Comparison of ENCODE assay signal across 11 mouse cellular contexts in the genomic region with DNA sequence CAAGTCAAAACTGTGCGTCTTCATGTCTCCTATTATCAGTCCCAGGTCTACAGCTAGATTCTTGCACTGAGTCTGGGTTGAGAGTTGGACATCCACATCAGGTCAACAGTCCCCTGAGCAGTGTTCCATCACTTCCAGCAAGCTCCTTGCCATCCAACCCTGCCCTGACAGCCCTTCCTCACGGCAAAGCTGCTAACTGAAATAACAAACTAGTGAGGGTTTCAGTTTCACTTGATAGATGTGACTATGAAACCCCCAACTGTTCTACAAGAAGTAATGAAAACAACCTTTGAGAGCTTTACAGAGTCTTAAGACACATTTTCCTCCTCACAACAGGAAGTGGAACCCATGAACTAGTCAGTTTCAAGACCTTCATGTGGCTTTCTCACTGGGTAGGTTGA.
DNase-seq lines count a peak whose midpoint lies in the region; ATAC-seq and TF ChIP-seq lines count a peak whose summit lies in the region.
"Had no signal": no experiment of that assay in that cellular context is flagged by ENCODE, and none has a peak within 500 bp of the region (broad histone marks: within the 10 kb centered on the region; RNA-seq: fewer than 3 reads in every experiment).

No protein-coding gene starts in this region.

- no peak for DNase-seq in liver, embryonic 11.5 days (ENCODE audit: low spot score)
- DNase-seq in CH12.LX (ENCODE audit: extremely low read depth), result peak; percentile 60
- DNase-seq in mesoderm, embryonic 11.5 days (ENCODE audit: low read depth, low spot score), result peak; percentile 16
- peak; percentile 65 for DNase-seq in thymus, postnatal 25 days
- no peak for DNase-seq in frontal cortex, postnatal 36 days (ENCODE audit: low spot score in 2 of 2)
- no peak for DNase-seq in right cerebral cortex, postnatal 36 days (ENCODE audit: low spot score in 2 of 2)
- DNase-seq: kidney, postnatal 4 days; lung, embryonic 14.5 days had no signal

- dilution Hi-C loops in CH12.LX (cut with MboI; ENCODE audit: extremely low pct_ligation_motif_present, extremely low pct_unique_long_range_greater_than_20kb, low sequenced_read_pairs), result no loop called here

- ATAC-seq in liver, embryonic 16.5 days (ENCODE audit: low read depth), result no peak
- no peak for ATAC-seq in liver, embryonic 11.5 days (replicated peaks; ENCODE audit: low FRiP score)
- ATAC-seq: hindbrain, embryonic 16.5 days had no signal

- no peak overlapping the region for H3K9ac ChIP-seq in liver, embryonic 16.5 days (ENCODE audit: low read depth, low read length)
- H3K9ac ChIP-seq in liver, embryonic 11.5 days (ENCODE audit: low read depth, low read length), result no peak overlapping the region
- H3K9ac ChIP-seq in CH12.LX (ENCODE audit: insufficient read depth, low read depth), result no peak overlapping the region
- H3K9ac ChIP-seq: lung, embryonic 14.5 days had no signal

- 42% methylated on average over 2 of the region's 2 CpGs for WGBS in liver, embryonic 16.5 days (ENCODE audit: insufficient replicate concordance)
- WGBS in liver, embryonic 11.5 days, result 62% methylated on average over 2 of the region's 2 CpGs

- no peaks in the 10 kb centered on the region for H3K36me3 ChIP-seq in liver, embryonic 16.5 days (ENCODE audit: control insufficient read depth, insufficient read depth)
- no peaks in the 10 kb centered on the region for H3K36me3 ChIP-seq in liver, embryonic 11.5 days (ENCODE audit: control insufficient read depth, insufficient read depth, low read length)
- H3K36me3 ChIP-seq in CH12.LX (replicated peaks in 1 of 2; ENCODE audit: control insufficient read depth in 1 of 2, insufficient read depth in 1 of 2, low read length in 1 of 2), result peaks cover 0 to 2% of the 10 kb centered on the region in 2 experiments

- H3K4me1 ChIP-seq in liver, embryonic 16.5 days (ENCODE audit: control insufficient read depth, low read depth, low read length), result no peaks in the 10 kb centered on the region
- H3K4me1 ChIP-seq in liver, embryonic 11.5 days (replicated peaks; ENCODE audit: control insufficient read depth, insufficient read depth, low read length), result no peaks in the 10 kb centered on the region
- H3K4me1 ChIP-seq in CH12.LX (ENCODE audit: control insufficient read depth in 1 of 2, insufficient read depth in 2 of 2), result peaks cover 5 to 21% of the 10 kb centered on the region in 2 experiments; a peak in 3 of 4 replicates

- H3K4me3 ChIP-seq in liver, embryonic 16.5 days (ENCODE audit: low read depth, low read length), result no peak overlapping the region
- H3K4me3 ChIP-seq in liver, embryonic 11.5 days (ENCODE audit: low read depth, low read length), result no peak overlapping the region
- H3K4me3 ChIP-seq in CH12.LX (replicated peaks in 1 of 3; ENCODE audit: low read depth in 2 of 3, low read length in 2 of 3, poor library complexity in 1 of 3), result no peak overlapping the region
- H3K4me3 ChIP-seq: erythroblast, embryonic 14.5 days had no signal

- in situ Hi-C loops in CH12.LX (cut with MboI; ENCODE audit: low pct_ligation_motif_present, low pct_unique_long_range_greater_than_20kb, low sequenced_read_pairs), result no loop called here

- no peak for TF ChIP-seq CTCF in CH12.LX (conservative IDR thresholded peaks at IDR 0.05 in 1 of 2, IDR thresholded peaks at IDR 0.05 in 1 of 2; ENCODE audit: low read depth in 2 of 2, low read length in 2 of 2)

- TF ChIP-seq EP300 in CH12.LX (IDR thresholded peaks at IDR 0.05; ENCODE audit: low read length), result peak; percentile 79

- no peak overlapping the region for H3K4me2 ChIP-seq in liver, embryonic 16.5 days (ENCODE audit: low read depth, low read length)
- H3K4me2 ChIP-seq in liver, embryonic 11.5 days, result no peak overlapping the region
- peak overlapping the region; percentile 6 for H3K4me2 ChIP-seq in CH12.LX (ENCODE audit: insufficient read depth, low read depth, poor library complexity, severe bottlenecking)
- H3K4me2 ChIP-seq: lung, embryonic 14.5 days had no signal

- H3K79me2 ChIP-seq in CH12.LX (replicated peaks; ENCODE audit: control insufficient read depth, extremely low read depth, insufficient read depth, poor library complexity, severe bottlenecking), result no peaks in the 10 kb centered on the region

- H3K27me3 ChIP-seq in liver, embryonic 16.5 days (ENCODE audit: control insufficient read depth, insufficient read depth, low read depth, low read length), result no peaks in the 10 kb centered on the region
- H3K27me3 ChIP-seq in liver, embryonic 11.5 days (replicated peaks; ENCODE audit: control insufficient read depth, insufficient read depth, low read length), result no peaks in the 10 kb centered on the region
- H3K27me3 ChIP-seq in CH12.LX (replicated peaks), result no peaks in the 10 kb centered on the region

- H3K27ac ChIP-seq in liver, embryonic 16.5 days (ENCODE audit: low read length), result 0 out of 2 replicates have a peak overlapping the region, but pooled peaks have one; percentile 4
- no peak overlapping the region for H3K27ac ChIP-seq in liver, embryonic 11.5 days (ENCODE audit: low read depth, low read length)
- peak overlapping the region; percentile 2; the same call in 1 of the 2 replicates for H3K27ac ChIP-seq in CH12.LX (ENCODE audit: insufficient read depth, low read depth)

- no peaks in the 10 kb centered on the region for H3K9me3 ChIP-seq in liver, embryonic 16.5 days (replicated peaks; ENCODE audit: control insufficient read depth, low read length)
- H3K9me3 ChIP-seq in liver, embryonic 11.5 days (ENCODE audit: control insufficient read depth, low read length), result no peaks in the 10 kb centered on the region
- peaks cover 4% of the 10 kb centered on the region for H3K9me3 ChIP-seq in CH12.LX (replicated peaks; ENCODE audit: low read length)

- no peak for TF ChIP-seq RAD21 in CH12.LX (IDR thresholded peaks at IDR 0.05; ENCODE audit: low read depth, low read length)

- no peak for TF ChIP-seq POLR2A in CH12.LX (IDR thresholded peaks at IDR 0.05; ENCODE audit: low read depth, low read length)

TF ChIP-seq in CH12.LX, 34 proteins besides CTCF, POLR2A, EP300 and RAD21:
- TF ChIP-seq USF1 (IDR thresholded peaks at IDR 0.05; ENCODE audit: low read depth, low read length) (no peak), BHLHE40 (IDR thresholded peaks at IDR 0.05; ENCODE audit: low read depth, low read length) (peak; percentile 29; the same call in 1 of the 2 replicates), IRF4 (IDR thresholded peaks at IDR 0.05; ENCODE audit: low read depth, low read length) (peak; percentile 78), ELF1 (IDR thresholded peaks at IDR 0.05; ENCODE audit: low read depth, low read length) (0 out of 2 replicates have a peak, but pooled peaks have one; percentile 14), ETS1 (conservative IDR thresholded peaks at IDR 0.05; ENCODE audit: low read depth, low read length) (peak; percentile 29; the same call in 1 of the 2 replicates)

Comparison
In these comparisons a context has a peak if more than half of its experiments do, and no peak if none do; other contexts are left out.
1. DNase-seq: peak in CH12.LX (single experiment), mesoderm, embryonic 11.5 days (single experiment) and thymus, postnatal 25 days (single experiment); none in liver, embryonic 11.5 days (single experiment), frontal cortex, postnatal 36 days (0 of 2) and right cerebral cortex, postnatal 36 days (0 of 2).